Mouse (Mus musculus) mature B cell (primary cell): ENCODE results near the gene Slc25a26.
"Not testable (repeated sequence)": the region's sequence is repeated elsewhere in the genome, so short reads cannot be mapped to it uniquely, and the experiment has no call there.

Experiments used
- in situ Hi-C: fragments of 300-500 bp; cut with MboI; formaldehyde crosslinking; loops from 2 replicates; pipeline ENCODE4 v1.14.3; 2019

Gene Slc25a26

DNA sequence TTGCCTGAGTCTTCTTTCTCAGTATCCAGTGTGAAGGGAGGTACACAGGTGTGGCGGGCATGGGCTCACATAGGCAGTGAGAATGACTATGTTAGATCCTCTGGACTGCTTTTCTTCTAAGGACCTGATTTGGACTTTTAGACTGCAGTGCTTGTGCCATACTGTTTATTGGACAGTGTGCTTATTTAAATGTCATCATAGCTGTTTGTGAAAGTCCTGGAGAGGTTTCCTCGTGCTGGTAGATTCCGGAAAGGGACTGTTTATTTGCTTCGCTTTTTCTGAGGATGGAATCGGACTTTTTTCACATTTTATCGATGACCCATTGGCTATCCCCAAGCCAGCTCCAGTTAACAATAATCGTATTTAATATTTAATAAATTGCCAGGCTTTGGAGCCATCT lies 50.7 kb downstream of the Slc25a26 start:
- in situ Hi-C loops: no loop called here

DNA sequence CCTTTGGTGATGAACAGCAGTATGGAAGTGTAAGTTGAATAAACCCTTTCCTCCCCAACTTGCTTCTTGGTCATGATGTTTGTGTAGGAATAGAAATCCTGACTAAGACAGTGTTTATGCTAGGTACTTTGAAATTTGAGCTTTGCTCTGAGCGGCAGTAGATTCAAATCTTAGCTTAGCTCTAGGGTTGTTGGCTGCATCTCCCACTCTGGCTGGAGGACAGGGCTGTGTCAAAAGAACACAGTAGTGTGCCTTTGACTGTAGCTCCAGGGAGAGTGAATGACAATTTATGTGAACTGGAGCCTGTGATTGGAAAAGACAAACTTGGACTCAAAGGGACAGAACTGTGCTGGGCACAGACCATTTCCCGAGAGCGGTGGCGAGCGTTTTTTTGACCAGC lies 53.0 kb downstream of the Slc25a26 start:
- in situ Hi-C loops: no loop called here

DNA sequence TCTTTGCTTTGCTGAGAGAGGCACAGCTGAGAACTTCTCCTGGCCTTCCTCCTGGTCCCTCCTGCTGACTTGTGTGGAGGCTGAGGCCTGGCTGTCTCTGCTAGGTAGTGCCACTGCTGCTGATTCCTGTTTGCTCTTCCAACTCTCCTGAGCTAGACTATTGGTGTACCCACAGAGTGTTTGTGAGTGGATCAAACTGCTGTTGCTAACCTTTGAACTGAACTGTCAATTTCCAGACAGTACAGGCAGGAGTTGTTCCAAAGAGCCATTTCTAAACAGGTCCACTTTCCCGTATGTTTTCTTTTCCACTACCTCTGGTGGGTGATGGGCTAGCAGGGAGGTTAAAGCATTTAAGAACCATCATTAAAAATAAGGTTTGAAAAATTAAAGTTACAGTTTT lies 58.5 kb downstream of the Slc25a26 start:
- in situ Hi-C loops: not testable (repeated sequence)

DNA sequence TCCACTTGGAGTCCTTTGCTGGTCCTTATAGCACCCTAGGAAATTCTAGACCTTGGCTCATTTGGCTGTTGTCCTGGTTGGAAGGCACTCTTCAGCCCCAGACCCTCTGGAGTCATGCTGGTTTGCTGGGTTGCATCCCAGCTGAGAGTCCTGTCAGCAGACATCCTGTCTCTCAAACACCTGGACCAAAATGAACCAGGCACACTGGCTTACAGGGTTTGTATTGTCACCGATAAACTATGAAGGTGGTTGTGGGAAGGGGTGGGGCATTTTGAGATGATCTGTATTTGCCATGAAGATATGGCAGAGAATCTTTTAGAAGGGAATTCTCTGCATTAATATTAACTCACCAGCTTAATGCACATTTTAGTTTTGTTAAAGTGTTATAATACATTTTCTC lies 60.8 kb downstream of the Slc25a26 start:
- in situ Hi-C loops: no loop called here

DNA sequence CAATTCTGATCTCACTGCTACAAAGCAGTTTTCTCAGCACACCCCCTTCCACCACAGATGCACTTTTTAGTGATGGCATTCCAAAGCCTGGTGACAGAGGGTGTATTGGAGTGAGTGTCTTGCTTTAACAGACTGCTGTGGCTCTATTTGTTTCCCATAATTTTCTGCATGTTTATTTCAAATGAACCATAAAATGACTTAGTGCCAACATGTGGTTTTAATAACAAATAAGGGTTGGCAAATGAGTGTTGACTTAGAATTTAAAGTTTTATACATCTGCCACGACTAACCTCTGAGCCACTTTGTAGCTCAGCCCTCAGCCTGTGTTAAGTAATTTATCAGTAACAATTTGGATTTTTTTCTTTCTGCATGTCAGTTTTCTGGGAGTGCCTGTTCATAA lies 61.2 kb downstream of the Slc25a26 start:
- in situ Hi-C loops: no loop called here

DNA sequence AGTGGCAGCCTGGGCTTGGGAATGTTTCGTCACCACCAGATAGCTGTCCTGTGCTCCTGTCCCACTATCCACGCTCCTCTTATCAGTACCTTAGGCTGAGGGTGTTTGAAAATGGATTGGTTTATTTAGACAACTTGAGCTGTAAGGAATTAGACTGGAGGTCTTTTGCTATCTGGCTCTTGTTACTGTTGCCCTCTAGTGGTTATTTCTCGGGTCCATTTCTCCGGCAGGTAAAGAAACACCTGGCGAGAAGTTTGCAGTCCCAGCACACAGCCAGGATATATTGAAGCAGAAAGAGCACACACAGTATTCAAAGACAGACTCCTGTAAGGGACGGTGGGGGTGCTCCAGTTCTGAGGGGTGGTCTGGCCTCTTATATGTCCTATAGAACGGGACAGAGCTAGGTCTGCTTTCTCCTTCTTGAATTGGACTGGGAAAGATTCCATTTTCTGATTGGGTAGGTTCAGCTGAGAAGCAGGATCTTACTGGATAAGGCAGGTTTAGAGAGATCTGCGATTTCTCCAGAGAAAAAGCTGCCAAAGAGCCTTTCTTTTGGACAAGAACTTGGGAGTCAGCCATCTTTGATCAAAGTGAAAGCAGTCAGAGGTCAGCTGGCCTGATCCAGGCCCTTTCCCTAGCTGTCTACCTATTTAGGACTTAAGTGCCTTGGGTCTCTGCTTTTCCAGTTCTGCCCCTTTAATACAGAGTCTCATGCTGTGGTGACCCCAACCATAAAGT lies 63.2 kb downstream of the Slc25a26 start:
- in situ Hi-C loops: no loop called here

DNA sequence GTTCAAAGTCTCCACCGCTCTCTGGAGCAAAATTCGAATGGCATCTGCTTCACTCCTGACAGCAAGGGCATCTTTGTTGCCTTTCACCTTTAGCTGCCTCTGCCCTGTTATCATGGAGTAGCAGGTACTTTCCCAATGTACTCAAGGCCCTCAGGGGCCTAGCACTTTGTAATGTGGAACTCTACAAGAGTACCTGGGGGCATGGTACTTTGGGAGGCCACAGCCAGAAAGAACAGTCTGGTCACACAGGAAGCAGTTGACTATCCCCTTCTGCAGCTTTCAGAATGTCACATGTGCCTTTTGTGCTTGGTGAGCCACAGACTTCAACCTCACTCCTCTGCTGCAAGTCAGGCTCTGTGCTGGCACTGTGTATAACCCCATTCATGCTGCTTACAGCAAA lies 65.6 kb downstream of the Slc25a26 start:
- in situ Hi-C loops: no loop called here

DNA sequence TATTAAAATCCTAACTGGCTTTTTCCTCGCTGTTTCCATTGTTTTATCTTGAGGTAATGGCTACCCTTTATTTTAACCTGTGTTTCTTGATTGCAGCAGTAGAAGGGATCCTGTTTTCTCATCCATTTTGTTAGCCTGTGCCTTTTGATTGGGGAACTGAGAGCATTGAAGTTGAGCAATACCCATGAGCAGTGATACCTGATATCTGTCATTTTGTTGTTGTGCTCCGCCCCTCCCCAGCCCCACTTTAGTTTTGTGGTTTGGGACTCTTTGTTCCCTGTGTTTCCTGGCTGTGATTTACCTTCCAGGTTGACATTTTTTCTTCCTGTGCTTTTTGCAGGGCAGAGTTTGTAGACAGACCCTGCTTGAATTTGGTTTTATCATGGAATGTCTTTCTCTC lies 67.9 kb downstream of the Slc25a26 start:
- in situ Hi-C loops: no loop called here

DNA sequence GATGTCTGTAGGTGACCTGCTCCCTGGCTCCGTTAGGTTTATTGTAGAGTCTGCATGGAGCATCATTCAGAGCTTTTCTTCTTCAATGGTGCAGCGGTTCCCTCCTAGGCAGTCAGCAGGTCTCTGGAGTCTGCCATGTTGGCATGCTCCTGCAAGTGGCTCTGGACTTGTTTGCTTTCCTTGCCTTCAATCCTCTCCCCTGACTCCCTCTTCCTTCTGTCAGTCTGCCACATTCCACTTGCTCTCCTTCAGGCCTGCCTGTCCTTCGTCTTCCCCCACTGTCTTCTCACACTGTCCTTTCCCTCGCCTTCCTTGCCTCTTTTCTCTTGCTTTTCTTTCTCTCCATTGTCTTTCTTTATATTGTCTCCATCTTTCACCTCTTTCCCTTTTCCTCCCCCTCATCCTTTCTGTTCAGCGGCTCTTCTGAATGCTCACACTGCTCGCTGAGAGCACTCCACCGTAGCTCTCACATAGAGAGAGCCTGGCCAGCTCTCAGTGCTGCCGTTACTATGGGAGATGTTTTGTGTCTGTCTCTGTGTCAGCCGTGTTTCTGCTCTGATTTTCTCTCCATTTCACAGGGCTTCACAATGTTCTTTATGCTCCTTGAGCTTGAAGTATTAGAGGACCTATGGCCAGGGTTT lies 75.5 kb downstream of the Slc25a26 start:
- in situ Hi-C loops: no loop called here

DNA sequence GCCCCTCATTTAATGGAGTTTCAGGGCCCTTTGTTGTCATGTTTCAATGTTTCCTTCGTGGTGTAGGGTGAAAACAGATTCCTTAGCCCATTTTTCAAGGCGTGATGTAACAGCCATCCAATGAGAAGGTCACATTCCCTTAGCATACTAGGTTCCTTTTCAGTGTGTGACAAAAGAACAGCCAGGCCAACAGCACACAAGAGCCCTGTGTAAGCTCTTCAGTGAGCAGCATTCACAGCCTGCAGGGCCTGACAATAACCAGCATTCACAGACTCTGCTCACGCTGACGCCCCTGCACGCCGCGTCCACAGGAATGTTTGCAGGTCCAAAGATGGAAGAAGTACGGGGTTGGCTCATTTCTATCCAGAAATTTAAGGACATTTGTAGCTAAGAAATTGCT lies 77.9 kb downstream of the Slc25a26 start:
- in situ Hi-C loops: no loop called here

DNA sequence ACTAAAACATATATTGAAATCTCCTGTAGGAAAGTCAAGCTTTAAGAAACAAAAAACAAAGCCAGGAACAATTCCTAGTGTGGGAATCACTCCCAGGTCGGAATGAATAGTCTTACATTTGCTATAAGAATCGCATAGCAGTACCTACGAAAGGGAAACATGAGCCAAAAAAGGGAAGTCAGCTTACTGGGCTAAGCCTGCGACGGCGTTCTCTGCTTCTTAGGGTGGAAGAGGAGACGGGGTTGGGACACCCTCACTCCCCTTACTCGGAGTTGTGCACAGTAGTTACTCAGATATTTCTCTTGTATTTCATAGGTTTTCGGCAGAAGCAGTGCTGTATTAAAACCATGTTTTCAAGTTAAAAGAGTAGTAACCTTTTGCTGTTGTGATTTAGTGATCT lies 81.9 kb downstream of the Slc25a26 start:
- in situ Hi-C loops: no loop called here

DNA sequence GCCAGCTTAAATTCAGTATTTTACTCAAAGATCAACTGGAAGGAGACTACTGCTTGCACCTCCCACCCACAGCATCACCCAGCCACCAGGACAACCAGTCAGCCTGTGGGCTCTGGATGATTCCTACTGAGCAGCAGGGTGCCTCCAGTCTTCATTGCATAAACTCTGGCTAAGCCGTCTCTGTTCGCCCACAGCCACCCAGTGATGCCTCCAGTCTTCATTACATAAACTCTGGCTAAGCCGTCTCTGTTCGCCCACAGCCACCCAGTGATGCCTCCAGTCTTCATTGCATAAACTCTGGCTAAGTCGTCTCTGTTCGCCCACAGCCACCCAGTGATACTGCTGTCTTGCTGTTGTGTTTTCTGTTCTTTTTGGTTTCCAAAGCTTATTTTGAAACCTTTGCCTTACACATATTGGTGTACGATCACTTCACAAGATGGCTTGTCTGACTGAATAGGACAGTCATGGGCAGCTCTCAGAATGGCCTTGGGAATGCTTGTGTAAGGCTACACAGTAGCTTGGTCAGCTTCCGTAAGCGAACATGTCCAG lies 84.1 kb downstream of the Slc25a26 start:
- in situ Hi-C loops: no loop called here

DNA sequence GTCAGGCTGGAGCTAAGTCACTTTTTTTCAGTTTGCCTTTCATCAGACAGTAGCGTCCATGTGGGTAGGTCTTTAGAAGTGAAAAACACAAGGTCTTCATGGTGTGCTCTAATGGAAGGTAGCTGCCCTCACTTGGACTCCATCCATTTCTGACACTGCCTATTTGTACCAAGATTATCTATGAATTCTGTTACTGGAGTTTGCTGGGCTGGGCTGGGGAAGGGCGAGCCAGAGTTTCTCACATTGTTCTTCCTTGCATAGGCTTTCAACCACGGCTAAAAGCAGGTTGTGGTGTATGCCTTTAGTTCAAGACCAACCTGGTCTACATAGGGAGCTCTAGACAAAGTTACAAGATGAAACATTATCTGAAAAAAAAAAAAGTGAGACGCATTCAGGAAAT lies 84.8 kb downstream of the Slc25a26 start:
- in situ Hi-C loops: no loop called here

DNA sequence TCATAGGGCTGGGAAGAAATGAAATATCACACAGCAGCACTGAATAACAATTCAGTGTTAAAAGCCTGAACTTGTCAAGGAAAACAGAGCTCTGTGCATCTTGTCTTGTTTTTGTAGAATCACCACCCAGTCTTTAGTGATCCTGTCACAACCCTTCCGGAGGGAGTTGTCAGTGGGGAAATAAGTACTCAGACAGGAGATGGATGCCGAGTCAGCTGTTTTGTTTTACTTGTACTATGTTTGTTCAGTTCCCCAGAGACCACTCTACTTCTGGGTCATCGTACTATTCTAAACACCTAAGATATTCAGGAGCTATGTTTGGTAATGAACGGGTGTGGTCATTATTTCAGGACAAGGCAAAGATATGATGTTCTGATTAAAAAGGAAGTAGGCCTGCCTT lies 88.2 kb downstream of the Slc25a26 start:
- in situ Hi-C loops: no loop called here

DNA sequence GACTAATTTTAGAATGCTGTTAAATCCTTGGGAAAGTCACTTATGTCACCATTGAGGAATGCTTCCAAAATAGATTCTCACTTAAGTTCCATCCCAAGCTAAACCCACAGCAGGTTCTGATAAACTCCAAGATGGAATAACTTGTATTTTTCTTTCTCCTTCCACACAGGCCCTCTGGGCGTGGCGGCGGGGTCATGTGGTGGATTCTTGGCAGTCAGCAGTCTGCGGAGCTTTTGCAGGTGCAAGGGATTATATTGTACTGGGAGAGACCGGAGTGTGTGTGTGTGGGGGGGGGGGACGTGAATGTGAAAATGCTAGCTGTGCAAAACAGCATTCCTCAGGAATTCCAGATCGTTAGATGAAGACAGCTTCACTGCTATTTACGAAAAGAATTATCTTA lies 92.1 kb downstream of the Slc25a26 start:
- in situ Hi-C loops: no loop called here

DNA sequence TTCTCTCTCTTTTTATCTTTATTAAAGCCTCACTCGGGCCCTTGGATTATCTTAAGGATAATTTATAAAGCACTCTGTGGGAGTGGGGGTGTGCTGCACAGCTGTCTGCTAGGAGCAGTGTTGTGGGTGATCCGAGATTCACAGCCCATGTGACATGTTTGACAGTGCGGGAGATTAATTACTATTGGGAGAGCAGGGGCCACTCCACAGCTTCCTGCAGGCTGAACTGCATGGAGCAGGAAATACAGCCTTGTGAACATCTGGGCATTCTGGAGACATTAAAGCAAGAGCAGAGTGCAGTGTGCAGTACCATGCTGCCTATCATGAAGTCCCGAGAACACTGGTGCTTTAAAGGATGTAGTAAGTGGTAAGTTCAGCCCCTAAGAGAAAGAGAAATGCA lies 92.6 kb downstream of the Slc25a26 start:
- in situ Hi-C loops: no loop called here

DNA sequence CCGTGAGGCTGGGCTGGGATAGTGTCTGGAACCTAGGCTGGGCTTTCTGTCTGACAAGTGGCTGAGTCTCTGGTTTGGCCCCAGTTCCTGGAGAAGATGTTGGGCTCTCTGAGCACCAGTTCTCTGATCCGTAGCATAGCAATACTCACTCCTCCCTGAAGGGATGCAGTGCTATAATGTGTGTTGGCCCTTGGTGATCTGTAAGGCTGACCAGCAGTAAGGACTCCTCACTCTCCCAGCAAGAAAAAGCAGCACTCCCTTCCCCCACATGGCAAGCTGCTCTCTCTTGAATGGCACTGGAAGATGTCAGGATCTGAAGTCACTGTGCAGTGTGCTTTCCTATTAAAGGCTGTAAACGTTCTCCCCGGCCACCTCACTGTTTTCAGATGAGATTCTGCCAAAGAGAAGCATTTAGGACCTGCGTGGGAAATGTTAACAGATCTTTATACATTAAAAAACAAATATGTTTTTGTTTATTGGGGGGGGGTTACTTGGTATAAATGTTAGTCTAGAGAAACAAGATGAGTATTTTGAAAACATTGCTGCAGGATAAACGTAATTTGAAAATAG lies 94.0 kb downstream of the Slc25a26 start:
- in situ Hi-C loops: no loop called here

DNA sequence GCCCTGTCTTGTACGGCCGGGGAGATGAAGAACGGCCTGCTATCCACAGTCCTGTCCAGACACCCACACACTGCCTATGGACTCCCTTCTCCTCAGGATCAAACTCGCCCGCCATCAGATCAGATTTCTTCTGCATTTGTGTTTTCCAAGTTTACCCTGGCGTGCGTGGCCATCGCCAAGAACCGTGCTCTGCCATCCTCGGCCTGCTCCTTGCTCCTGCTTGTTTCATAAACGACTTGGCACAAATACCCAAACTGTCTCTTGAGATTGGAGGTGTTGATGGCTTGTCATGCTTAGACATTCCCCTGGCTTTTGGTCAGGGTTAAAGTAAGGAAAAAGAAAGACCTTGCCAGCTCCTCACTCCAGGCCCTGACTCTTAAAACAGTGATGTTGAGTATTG lies 94.6 kb downstream of the Slc25a26 start:
- in situ Hi-C loops: no loop called here

DNA sequence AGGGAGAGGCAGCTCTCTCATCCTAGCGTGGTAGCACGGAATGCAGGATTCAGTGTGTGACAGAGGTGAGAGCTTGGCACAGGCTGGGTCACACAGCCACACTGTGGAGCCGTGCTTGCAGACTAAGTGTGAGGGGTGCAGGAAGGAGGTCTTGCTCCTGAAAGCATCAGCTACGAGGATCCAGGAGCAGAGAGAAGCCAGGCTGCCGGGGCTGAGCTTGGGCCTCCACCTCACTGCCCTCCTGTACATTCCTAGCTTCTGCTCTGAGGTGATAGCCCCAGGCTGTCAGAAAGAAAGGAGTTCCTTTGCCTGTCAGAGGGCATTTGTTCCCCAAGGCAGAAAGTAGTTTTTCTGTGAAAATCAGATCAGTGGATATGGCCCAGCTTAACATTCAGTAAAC lies 95.1 kb downstream of the Slc25a26 start:
- in situ Hi-C loops: no loop called here

DNA sequence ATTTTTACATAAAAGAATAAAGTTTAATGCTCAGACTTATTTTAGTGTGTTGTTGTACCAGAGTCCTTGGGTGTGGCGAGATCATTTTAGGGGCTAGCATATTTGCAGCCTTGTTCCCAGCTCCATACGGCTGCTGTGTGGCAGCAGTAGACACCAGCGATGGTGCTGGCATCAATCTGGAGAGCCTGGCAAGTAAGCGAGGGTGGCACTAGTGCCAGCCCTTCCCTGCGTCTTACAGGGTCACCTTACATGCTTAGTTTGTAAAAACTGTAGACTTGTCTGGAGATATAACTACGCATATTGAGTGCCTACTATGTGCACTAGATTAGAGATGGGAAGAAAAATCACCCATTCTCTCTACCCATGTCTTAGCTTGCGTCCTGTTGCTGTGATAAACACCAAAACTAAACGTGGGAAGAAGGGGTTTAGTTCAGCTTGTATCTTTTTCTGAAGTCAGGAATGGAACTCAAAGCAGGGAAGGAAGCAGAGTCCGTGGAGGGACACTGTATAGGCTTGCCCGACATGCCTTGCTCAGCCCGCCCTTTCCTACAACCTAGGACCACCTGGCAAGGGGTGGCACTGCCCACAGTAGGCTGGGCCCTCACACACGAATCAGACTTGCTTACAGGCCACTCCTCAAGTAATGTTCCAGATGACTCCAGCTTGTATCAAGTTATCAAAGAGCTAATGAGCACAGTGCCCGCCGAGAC lies 96.1 kb downstream of the Slc25a26 start:
- in situ Hi-C loops: no loop called here

DNA sequence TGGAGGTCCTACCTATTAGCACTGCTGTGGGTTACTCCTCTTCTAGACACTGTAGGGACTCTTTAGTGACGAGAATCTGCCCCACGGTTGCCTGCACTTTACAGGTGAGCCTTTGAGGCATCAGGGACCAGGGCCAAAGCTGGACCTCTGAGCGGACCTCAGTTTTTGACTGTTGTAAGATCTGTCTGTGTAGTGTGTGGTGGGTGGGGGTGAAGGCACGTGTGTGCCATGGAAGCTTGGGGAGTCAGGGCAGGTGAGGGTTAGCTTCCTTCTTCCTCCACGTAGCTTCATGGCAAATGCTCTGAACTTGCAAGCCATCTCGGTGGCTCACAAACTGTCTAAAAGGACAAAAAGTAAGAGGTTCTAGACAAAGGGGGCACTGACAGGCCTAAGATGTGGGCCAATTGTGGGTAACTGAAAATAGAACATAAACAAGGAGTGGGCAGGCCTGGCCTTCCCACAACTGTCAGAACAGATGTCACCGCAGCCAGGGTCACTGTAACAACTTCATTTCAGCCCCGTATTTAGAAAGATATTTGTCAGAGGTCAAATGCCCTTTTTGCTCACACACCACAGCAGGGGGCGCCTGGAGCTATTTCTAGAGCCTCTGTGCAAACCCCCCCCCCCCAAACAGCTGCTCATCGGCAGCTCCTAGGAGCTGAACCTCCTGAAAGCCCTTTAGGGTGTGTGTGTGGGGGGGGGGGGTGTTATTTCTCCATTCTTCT lies 96.8 kb downstream of the Slc25a26 start:
- in situ Hi-C loops: no loop called here

DNA sequence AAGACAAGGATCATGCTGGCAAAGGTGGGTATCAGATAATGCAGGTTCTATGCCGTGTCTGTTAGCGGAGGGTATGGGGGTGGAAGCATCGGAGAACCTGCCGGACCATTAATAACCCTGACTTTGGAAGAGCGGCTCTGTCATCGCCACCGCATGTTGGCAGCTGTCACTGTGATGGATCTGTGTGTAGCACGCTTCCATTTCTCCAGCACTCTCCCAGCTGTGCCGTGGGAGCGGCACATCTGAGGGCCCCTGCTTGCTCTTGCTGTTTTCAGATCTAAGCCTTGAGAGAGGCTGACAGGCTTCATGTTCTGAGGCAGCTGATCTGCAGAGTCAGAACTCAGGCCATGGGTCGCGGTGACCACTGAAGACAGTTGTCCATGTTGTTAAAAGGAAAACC lies 98.3 kb downstream of the Slc25a26 start:
- in situ Hi-C loops: no loop called here
